11 mouse cellular contexts compared by ENCODE assay signal in the genomic region with DNA sequence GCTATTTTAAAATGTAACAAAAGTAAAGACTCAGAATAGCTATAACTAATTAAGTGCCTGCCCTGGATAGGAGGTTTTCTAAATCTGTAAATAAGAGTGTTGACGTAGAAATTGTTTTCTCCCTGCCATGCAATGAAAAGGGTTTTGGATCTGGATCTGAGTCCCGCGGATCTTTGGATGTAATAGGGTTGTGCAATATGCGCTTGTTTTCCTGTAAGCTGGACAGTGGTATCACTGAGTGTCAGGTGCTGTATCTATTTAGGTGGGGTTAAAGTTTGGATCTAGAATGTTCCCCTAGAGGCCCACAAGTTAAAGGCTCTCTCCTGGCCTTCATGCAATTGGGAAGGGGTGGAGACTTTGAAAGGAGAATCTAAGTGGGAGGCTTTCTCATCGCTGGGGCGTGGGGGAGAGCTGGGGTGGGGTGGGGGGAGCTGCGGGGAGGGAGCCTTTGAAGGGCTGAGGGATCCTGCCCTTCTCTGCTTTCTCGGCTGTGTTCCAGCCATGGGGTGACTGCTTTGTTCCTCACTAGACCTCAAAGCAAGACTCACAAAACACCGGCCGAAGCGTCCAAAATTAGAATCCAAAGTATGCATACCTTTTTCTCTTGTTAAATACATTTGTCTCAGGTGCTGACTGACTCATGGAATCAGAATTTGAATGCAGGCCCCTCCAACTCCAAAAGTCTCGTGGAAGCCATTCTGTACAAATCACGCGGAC.
"Had no signal": no experiment of that assay in that cellular context is flagged by ENCODE, and none has a peak within 500 bp of the region (broad histone marks: within the 10 kb centered on the region; RNA-seq: fewer than 3 reads in every experiment).

No protein-coding gene starts in this region.

- DNase-seq: forebrain, postnatal 0 days; gastrocnemius, postnatal 14 days; gastrocnemius, postnatal 36 days; heart, adult 18-20 months; heart, postnatal 14 days; heart, postnatal 36 days; kidney, adult 18-20 months; kidney, adult 8-10 months; kidney, postnatal 10 days; kidney, postnatal 25 days; kidney, postnatal 4 days had no signal
